Mouse (Mus musculus) kidney, adult 2 months (tissue): ENCODE measurements around the gene Cit.

Source experiments
- CTCF ChIP-seq: fragments of 200-500 bp; conservative IDR thresholded peaks from 2 replicates; pipeline ENCODE4 v1.5.1; 2011; ENCODE audit warnings: low read depth, mild to moderate bottlenecking, control low read depth, low read length, moderate library complexity, mixed read lengths; ENCODE audit not compliant: insufficient read depth, insufficient read length
- POLR2A ChIP-seq: fragments of 200-500 bp; IDR thresholded peaks from one replicate; pipeline ENCODE4 v1.6.1; 2011; ENCODE audit warnings: low read depth, low read length, control low read depth

DNA sequence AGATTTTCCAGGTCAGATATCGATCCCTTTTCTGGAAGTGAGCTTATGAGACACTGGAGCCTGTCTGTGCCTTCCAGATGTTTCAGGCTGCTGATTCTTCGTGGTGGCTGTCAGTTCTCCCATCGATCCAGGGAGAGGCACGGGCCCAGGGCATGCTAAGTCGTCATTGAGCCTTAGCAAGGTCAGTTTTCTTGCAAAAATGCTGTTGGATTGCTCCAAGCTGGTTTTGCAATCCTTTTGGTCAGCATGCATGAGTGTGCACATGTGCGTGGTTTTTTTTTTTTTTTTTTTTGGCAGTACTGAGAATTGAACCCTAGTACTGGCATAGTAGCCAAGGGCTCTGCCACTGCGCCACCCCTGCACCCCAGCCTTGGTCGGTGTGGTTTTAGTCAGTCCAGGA is 158.1 kb downstream of the Cit start:
- TF ChIP-seq POLR2A (no peak), CTCF (no peak)
